Mouse (Mus musculus): ENCODE measurements around the gene Psma6. TPM values are rescaled to one million over a fixed set of nuclear protein-coding genes. Genes with fewer than 3 reads are reported as not detected.

The Psma6 gene
- polyA plus RNA-seq, 1 experiment: 197 TPM

DNA sequence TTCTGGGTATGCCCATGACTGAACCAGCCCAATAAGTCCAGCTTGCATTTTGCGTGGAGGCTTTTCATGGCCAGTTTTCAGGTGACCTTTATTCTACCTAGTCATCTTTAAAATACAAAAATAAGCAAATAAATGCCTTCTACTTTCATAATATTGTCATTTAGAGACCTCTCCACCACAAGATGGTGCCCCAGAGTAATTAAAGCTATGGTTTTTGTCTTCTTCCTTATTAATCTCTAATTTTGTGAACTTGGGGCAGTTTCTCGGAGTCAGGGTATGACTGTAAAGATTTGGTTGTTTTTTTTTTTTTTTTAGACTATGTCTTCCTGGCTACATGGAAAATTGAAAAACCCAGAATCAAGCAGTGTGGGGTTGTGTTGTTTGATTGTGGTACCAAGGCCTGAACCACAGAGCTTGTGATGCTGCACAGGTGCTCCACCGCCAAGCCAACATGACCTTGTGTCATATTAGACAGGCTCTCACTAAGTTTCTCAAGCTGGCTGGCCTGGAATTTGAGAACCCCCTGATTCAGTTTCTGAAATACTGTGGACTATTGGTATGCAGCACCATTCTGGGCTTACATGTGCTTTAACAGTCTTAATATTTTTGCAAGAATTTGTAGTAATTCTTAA is 11.5 kb upstream of the Psma6 start:
- Histone ChIP-seq H3K4me1 (ENCODE audit: control insufficient read depth, insufficient read depth, low read length) (no peaks in the 10 kb centered on the region), H3K27ac (ENCODE audit: insufficient read depth, low read length) (no peak overlapping the region), H3K4me3 (ENCODE audit: insufficient read depth, low read length) (no peak overlapping the region)
- TF ChIP-seq CTCF (IDR thresholded peaks at IDR 0.05; ENCODE audit: borderline replicate concordance, insufficient read depth, low read length) (no peak), POLR2A (IDR thresholded peaks at IDR 0.05; ENCODE audit: low read depth, low read length) (no peak)

DNA sequence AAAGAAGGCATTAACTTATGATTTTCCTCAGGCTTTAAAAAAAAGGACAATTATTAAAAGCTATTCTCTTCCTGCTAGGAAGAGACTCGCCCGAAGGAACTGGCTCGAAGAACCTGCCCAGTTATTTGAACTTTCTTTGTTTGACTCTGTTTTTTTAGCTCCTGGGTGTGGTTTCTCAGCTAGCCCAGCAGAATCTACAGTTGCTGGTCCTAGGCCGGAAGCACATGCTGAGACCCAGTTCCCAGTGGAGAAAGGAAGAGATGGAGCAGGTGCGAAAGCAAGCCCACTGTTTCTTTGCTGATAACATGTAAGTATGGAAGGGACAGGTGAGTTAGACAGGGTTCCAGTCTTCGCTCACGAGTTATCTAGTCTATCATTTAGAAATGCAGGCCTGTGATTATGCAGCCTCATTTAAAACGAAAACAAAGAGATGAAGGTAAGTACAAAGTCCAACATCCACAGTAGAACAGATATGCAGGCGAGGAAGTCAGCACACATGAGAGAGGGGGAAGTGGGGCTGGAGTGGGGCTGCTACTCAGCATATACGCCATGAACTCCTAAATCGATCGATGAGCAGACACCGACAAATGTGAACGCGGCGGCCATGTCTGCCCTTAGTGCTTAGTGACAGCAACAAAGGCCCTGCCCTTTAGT is 6.9 kb upstream of the Psma6 start:
- Histone ChIP-seq H3K4me1 (ENCODE audit: control insufficient read depth, insufficient read depth, low read length) (no peaks in the 10 kb centered on the region), H3K27ac (ENCODE audit: insufficient read depth, low read length) (no peak overlapping the region), H3K4me3 (ENCODE audit: insufficient read depth, low read length) (no peak overlapping the region)
- TF ChIP-seq CTCF (IDR thresholded peaks at IDR 0.05; ENCODE audit: borderline replicate concordance, insufficient read depth, low read length) (no peak), POLR2A (IDR thresholded peaks at IDR 0.05; ENCODE audit: low read depth, low read length) (no peak)

DNA sequence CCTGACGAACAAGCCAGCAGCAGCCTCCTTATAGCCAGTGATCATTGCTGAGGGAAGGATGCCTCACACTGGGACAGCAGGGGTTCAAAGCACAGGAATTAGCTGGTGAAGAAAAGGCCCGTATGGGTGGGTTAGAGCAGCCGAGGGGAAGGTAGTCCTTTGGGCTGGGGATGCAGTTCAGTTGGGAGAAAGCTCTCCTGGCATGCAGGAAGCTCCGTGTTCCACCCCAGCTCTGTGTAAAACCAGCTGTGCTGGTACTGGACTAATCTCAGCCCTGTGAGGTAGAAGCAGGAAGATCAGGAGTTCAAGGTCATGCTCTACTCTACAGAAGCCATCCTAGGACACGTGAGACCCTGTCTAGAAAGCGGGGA is 6.4 kb upstream of the Psma6 start:
- Histone ChIP-seq H3K4me3 (ENCODE audit: insufficient read depth, low read length) (no peak overlapping the region), H3K4me1 (ENCODE audit: control insufficient read depth, insufficient read depth, low read length) (no peaks in the 10 kb centered on the region), H3K27ac (ENCODE audit: insufficient read depth, low read length) (no peak overlapping the region)
- TF ChIP-seq POLR2A (IDR thresholded peaks at IDR 0.05; ENCODE audit: low read depth, low read length) (no peak), CTCF (IDR thresholded peaks at IDR 0.05; ENCODE audit: borderline replicate concordance, insufficient read depth, low read length) (no peak)

DNA sequence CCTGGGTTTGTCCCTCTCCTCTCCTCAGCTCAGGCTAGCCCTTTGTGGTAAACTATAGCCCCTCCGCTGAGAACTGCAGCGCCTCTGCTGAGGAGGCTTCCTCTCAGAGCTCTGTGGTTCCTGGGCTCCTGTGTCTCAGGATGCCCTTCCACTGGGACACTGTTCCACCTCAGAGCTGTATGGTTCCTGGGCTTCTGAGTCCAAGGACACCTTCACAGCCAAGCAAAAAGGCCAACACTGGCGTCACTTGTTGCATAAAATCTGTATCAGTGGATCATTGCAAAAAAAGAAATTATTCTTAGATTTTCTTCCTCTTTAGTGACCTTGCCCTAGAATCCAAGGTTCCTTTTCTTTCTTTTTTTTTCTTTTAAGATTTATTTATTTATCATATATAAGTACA is 804 bp downstream of the Psma6 start:
- TF ChIP-seq CTCF (IDR thresholded peaks at IDR 0.05; ENCODE audit: borderline replicate concordance, insufficient read depth, low read length) (no peak), POLR2A (IDR thresholded peaks at IDR 0.05; ENCODE audit: low read depth, low read length) (no peak)
- Histone ChIP-seq H3K4me3 (ENCODE audit: insufficient read depth, low read length) (no peak overlapping the region), H3K27ac (ENCODE audit: insufficient read depth, low read length) (no peak overlapping the region), H3K4me1 (ENCODE audit: control insufficient read depth, insufficient read depth, low read length) (peaks cover 5% of the 10 kb centered on the region; the same call in 1 of the 2 replicates)

DNA sequence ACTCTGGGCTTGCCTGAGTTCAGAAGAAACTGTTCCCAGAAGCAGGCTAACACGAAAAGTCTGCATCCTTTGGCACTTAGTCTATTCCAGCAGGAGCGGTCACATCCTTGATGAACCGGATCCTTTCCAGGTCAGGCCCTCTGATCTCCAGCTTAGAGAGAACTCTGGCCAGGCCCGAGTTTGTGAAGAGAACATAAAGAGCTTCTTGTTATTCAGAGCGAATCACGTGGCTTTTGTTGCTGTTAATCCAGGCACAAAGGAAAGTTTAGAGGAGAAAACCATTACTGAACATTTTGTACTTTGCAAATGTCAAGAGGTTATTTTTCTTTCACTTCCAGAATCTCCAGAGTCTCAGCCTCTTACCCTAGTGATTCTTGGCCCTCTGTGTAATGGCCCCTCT is 1.9 kb downstream of the Psma6 start:
- no peak overlapping the region for H3K4me3 ChIP-seq (ENCODE audit: insufficient read depth, low read length)
- H3K27ac ChIP-seq (ENCODE audit: insufficient read depth, low read length): no peak overlapping the region
- TF ChIP-seq CTCF (IDR thresholded peaks at IDR 0.05; ENCODE audit: borderline replicate concordance, insufficient read depth, low read length) (no peak), POLR2A (IDR thresholded peaks at IDR 0.05; ENCODE audit: low read depth, low read length) (no peak)
- peaks cover 5% of the 10 kb centered on the region; the same call in 1 of the 2 replicates for H3K4me1 ChIP-seq (ENCODE audit: control insufficient read depth, insufficient read depth, low read length)

DNA sequence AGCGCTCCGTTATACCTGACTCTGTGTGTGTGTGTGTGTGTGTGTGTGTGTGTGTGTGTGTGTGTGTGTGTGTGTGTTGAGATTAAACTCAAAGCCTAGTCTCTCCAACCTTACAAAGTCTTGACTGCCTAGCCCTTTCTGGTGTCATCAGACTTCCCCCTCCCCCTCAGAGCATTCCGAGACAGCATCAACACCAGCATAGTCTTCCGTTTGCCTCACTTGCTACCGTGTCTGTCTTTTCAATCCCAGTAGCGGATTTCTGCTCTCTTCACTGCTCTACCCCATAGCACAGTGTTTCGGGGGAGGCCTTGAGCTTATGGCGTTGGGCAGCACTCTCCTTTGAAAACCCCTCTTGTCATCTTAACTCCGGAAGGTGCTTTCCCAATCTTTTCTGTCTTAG is 2.4 kb downstream of the Psma6 start:
- Histone ChIP-seq H3K27ac (ENCODE audit: insufficient read depth, low read length) (no peak overlapping the region), H3K4me1 (ENCODE audit: control insufficient read depth, insufficient read depth, low read length) (peaks cover 5% of the 10 kb centered on the region; the same call in 1 of the 2 replicates), H3K4me3 (ENCODE audit: insufficient read depth, low read length) (no peak overlapping the region)
- no peak for TF ChIP-seq POLR2A (IDR thresholded peaks at IDR 0.05; ENCODE audit: low read depth, low read length)
- TF ChIP-seq CTCF (IDR thresholded peaks at IDR 0.05; ENCODE audit: borderline replicate concordance, insufficient read depth, low read length): no peak

DNA sequence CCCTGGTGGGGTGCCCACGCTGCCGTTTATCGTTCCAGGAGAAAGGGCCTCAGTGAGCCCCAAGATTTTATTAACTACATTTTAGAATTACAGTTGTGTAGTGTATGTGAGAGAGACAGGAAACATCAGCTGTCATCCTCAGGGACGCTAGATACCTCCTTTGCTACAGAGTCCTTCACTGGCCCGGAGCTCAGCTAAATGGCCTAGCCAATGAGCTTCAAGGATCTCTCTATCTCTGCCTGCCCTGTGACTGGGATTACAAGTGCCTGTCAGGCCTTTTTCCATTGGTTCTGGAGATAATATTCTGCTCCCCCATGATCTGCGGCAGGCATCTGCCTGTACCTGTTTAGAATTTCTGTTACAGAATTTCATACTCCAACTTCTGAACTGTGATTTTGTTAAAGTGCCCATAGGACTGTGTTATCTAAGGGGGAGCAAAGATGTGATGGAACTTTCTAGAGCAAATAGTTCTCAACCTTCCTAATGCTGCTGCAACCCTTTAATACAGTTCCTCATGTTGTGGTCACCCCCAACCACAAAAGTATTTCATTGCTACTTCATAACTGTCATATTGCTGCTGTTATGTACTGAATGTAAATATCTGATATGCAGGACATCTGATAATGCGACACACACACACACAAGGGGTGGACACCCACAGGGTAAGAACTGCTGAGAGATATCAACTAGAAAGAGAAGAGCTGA is 3.2 kb downstream of the Psma6 start:
- Histone ChIP-seq H3K27ac (ENCODE audit: insufficient read depth, low read length) (no peak overlapping the region), H3K4me3 (ENCODE audit: insufficient read depth, low read length) (no peak overlapping the region), H3K4me1 (ENCODE audit: control insufficient read depth, insufficient read depth, low read length) (peaks cover 5% of the 10 kb centered on the region; the same call in 1 of the 2 replicates)
- TF ChIP-seq POLR2A (IDR thresholded peaks at IDR 0.05; ENCODE audit: low read depth, low read length) (no peak), CTCF (IDR thresholded peaks at IDR 0.05; ENCODE audit: borderline replicate concordance, insufficient read depth, low read length) (no peak)

DNA sequence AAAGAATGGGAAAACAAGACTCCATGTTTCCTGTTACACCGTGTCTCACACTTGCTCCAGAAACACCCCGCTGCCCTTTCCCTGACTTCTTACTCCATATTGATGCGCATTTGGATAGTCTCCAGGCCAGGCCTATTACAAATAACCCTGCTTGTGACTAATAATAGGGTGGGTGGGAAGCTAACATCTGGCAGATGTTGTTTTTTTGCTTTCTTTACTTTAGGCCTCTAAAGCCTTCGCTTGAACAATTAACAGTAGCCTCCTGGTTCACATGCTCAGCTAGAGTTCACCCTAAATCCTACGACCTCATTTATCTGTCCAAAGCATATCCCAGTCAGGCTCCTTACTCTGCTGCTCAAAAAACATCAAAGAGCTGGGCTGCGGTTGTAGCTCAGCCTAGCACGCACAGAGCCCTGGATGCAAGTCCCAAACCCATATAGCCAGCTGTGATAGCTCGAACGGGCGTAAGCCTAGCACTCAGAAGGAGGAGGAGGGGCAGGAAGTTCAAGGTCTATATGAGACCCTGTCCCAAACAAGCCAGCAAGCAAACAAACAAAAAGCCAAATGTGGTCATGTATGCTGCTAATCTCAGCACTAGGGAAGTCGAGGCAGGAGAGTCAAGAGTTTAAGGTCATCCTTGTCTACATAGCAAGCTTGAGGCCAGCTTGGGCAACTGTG is 3.9 kb downstream of the Psma6 start:
- TF ChIP-seq CTCF (IDR thresholded peaks at IDR 0.05; ENCODE audit: borderline replicate concordance, insufficient read depth, low read length) (no peak), POLR2A (IDR thresholded peaks at IDR 0.05; ENCODE audit: low read depth, low read length) (no peak)
- Histone ChIP-seq H3K4me1 (ENCODE audit: control insufficient read depth, insufficient read depth, low read length) (peaks cover 7% of the 10 kb centered on the region; the same call in 1 of the 2 replicates), H3K27ac (ENCODE audit: insufficient read depth, low read length) (no peak overlapping the region), H3K4me3 (ENCODE audit: insufficient read depth, low read length) (no peak overlapping the region)

DNA sequence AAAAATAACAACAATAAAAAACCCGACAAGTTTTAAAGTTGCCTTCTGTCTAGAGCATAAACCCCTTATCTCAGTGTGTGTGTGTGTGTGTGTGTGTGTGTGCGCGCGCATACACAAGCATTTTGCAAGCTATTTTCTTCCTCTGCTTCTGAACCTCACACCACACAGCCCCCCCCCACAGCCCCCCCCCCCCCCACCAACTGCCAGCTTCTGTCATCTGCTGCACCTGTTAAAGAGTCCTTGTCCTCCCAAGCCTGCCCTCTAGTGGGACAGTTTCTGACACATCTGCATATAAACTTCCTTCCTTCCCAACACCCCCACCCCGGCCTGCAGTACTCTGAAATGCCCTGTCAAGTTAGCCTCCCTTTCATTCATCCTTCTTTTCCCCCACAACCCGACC is 4.5 kb downstream of the Psma6 start:
- Histone ChIP-seq H3K27ac (ENCODE audit: insufficient read depth, low read length) (no peak overlapping the region), H3K4me3 (ENCODE audit: insufficient read depth, low read length) (no peak overlapping the region), H3K4me1 (ENCODE audit: control insufficient read depth, insufficient read depth, low read length) (peaks cover 7% of the 10 kb centered on the region; the same call in 1 of the 2 replicates)
- TF ChIP-seq POLR2A (IDR thresholded peaks at IDR 0.05; ENCODE audit: low read depth, low read length): no peak
- TF ChIP-seq CTCF (IDR thresholded peaks at IDR 0.05; ENCODE audit: borderline replicate concordance, insufficient read depth, low read length): no peak
